Mouse (Mus musculus) liver, embryonic 15.5 days (tissue): ENCODE data around the gene Disp1. TPM values are rescaled to one million over a fixed set of nuclear protein-coding genes. Genes with fewer than 3 reads are reported as not detected.

Source experiments
- ATAC-seq: fragments of 200-750 bp; cut with Nextera tagmentation; 2 replicates; pipeline ENCODE4 v1.8.0; 2017; ENCODE audit warnings: moderate number of reproducible peaks, mild to moderate bottlenecking, moderate library complexity; ENCODE audit not compliant: insufficient read depth
- H3K27ac ChIP-seq: fragments of 300-500 bp; sonication (generic); replicated peaks from 2 replicates; pipeline ENCODE4 v1.5.1; 2015; ENCODE audit warnings: mild to moderate bottlenecking, inconsistent platforms
- H3K27me3 ChIP-seq: fragments of 300-500 bp; sonication (generic); 2 replicates; pipeline ENCODE4 v1.6.1; 2015; ENCODE audit warnings: mild to moderate bottlenecking, inconsistent platforms
- H3K36me3 ChIP-seq: fragments of 300-500 bp; sonication (generic); replicated peaks from 2 replicates; pipeline ENCODE4 v1.6.1; 2015; ENCODE audit warnings: moderate library complexity, mild to moderate bottlenecking, inconsistent platforms
- H3K4me1 ChIP-seq: fragments of 300-500 bp; sonication (generic); replicated peaks from 2 replicates; pipeline ENCODE4 v1.6.1; 2015; ENCODE audit warnings: inconsistent platforms
- H3K4me2 ChIP-seq: fragments of 300-500 bp; sonication (generic); 2 replicates; pipeline ENCODE4 v1.6.1; 2015; ENCODE audit warnings: moderate library complexity, mild to moderate bottlenecking, inconsistent platforms
- H3K4me3 ChIP-seq: fragments of 300-500 bp; sonication (generic); replicated peaks from 2 replicates; pipeline ENCODE4 v1.5.1; 2015; ENCODE audit warnings: mild to moderate bottlenecking, inconsistent platforms
- H3K9ac ChIP-seq: fragments of 300-500 bp; sonication (generic); 2 replicates; pipeline ENCODE4 v1.6.1; 2015; ENCODE audit warnings: moderate library complexity, mild to moderate bottlenecking, inconsistent platforms
- H3K9me3 ChIP-seq: fragments of 300-500 bp; sonication (generic); replicated peaks from 2 replicates; pipeline ENCODE4 v1.6.1; 2016; ENCODE audit warnings: inconsistent platforms
- WGBS: fragments of 180-500 bp; shearing (Covaris S2); methylation state at CpG from one replicate; pipeline ENCODE4 v1.1.7; 2015; ENCODE audit warnings: mixed read lengths; ENCODE audit not compliant: insufficient replicate concordance; 5-methylcytosine and 5-hydroxymethylcytosine counted together
- polyA plus RNA-seq: library from polyadenylated mRNA; unstranded; fragments of >200 nt; fragmentation: Nextera tagmentation; extraction: Ambion mirVana; gene quantifications from 2 replicates; pipeline ENCODE4 v1.2.1, GENCODE M21; 2015

Gene Disp1
- polyA plus RNA-seq, 1 experiment from 2014 or later = 2.9 TPM

DNA sequence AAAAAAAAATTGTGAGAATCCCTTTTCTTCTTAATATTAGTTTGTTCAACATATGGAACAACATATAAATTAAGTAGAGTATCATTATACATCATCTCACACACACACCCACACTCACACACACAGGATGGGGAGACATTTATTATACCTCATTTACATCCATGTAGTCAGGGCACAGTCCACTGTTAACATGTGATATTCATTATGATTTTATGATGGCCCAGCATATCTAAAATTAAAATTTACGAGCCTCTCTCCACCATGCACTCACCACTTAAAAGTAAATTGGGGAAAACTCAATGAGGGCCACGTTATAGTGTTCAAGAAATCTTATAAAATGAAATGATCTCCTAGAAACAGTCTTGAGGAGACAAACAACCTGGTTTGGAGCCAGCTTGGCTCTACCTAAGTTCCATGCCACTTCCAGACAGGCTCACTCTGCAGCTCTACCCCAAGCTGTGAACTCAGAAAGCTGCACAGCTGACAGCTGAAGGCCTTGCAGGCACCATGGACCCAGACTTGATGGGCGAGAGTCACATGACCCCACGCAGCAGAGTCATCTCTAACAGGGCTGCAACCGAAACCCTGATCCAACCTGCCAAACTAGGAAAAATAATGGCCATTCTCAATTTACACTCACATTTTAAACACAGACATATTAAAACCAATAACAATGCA lies 57.7 kb downstream of the Disp1 start:
- Histone ChIP-seq H3K4me2 (no peak overlapping the region), H3K27me3 (no peaks in the 10 kb centered on the region), H3K27ac (no peak overlapping the region), H3K9ac (no peak overlapping the region), H3K4me1 (no peaks in the 10 kb centered on the region), H3K36me3 (no peaks in the 10 kb centered on the region), H3K9me3 (no peaks in the 10 kb centered on the region), H3K4me3 (no peak overlapping the region)
- WGBS = 78% methylated on average over 5 of the region's 5 CpGs
- no peak for ATAC-seq

DNA sequence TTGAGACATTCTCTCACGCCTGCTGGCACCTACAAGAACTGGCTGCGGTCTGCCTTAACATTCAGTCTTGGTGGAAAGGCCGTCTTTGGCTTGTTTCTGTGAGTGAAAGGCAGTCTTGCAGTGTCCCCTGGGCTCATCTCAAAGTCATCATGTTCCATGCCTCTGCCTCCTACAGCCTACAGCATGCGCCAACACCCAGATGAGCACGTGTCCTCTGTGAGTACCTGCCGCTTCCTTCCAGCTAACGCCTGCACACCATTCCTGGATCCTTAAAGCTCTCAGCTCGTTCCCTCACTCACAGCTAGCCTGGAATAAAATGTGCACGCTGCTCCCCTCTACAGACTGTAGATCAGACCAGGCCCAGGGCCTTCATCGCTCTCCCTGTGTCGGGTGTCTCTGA lies 60.3 kb downstream of the Disp1 start:
- WGBS = 80% methylated on average over 11 of the region's 11 CpGs
- Histone ChIP-seq H3K4me3 (no peak overlapping the region), H3K27ac (no peak overlapping the region), H3K4me1 (no peaks in the 10 kb centered on the region), H3K27me3 (no peaks in the 10 kb centered on the region), H3K9ac (no peak overlapping the region), H3K36me3 (no peaks in the 10 kb centered on the region), H3K4me2 (no peak overlapping the region), H3K9me3 (no peaks in the 10 kb centered on the region)
- no peak for ATAC-seq

DNA sequence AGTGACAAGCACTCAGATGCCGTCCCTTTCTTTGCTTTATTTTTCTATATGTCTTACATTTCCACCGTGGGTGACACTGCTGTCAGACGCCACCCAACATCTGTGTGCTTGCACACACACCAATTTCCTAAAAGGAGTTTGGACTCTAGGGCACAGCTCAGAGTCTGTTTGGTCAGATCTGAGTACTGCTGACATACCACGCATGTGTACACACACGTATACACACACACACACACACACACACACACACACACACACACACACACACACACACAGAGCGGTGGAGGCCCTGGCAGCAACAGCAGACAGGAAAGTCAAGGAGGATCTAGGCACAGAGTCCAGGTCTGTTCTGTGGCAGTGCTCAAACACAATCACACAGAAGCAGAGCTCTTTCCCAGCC lies 61.1 kb downstream of the Disp1 start:
- no peaks in the 10 kb centered on the region for H3K9me3 ChIP-seq

DNA sequence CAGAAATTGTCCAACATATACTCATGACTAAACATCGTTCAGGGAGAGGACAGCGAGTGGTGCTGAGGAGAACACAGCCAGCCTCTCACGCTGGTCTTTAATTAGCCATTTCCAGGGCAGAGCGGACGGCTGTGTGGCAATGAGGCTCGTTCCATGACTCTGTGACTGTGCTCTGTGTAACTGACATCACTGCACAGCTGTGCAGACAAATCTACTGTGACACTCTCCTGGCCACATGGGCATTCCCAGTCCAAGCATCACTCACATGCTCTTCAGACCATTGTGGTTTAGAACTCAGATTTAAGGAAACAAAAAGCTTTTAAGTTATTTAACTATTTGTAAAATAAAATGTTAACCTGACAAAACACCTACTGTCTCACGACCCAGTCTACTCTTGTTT lies 62.1 kb downstream of the Disp1 start:
- H3K4me3 ChIP-seq = no peak overlapping the region
- no peaks in the 10 kb centered on the region for H3K9me3 ChIP-seq
- no peak overlapping the region for H3K9ac ChIP-seq
- no peak for ATAC-seq
- no peaks in the 10 kb centered on the region for H3K36me3 ChIP-seq
- peaks cover 9% of the 10 kb centered on the region; the same call in 1 of the 2 replicates for H3K4me1 ChIP-seq
- WGBS = 78% methylated on average over 7 of the region's 7 CpGs
- H3K4me2 ChIP-seq = no peak overlapping the region
- no peaks in the 10 kb centered on the region for H3K27me3 ChIP-seq
- no peak overlapping the region for H3K27ac ChIP-seq

More for the DNA sequence above, 61.1 kb downstream of the Disp1 start:
- H3K36me3 ChIP-seq = no peaks in the 10 kb centered on the region
- no peak overlapping the region for H3K4me3 ChIP-seq
- no peak overlapping the region for H3K27ac ChIP-seq
- H3K27me3 ChIP-seq = no peaks in the 10 kb centered on the region
- no peak overlapping the region for H3K9ac ChIP-seq
- WGBS = 67% methylated on average over 6 of the region's 6 CpGs
- peak; percentile 47; the same call in 1 of the 2 replicates for ATAC-seq
- no peak overlapping the region for H3K4me2 ChIP-seq
- no peaks in the 10 kb centered on the region for H3K4me1 ChIP-seq

DNA sequence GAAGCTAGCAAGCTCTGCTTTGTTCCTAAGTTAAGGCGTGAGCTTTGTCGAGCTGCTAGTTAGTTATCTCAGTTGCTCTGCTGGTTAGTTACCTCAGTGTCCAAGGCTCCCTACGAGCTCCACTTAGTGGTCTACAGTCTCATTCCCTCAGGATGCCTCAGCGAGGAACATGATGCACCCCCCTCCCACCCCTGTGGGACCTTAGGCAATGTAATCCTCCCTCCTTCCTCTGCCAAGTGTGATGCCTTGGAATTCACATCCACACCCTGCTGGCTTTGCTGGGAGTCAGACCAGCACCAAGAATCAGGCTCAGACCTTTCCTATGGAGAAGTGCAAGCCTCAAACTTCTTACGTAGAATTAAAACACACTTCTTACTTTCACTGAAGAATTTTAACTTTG lies 65.7 kb downstream of the Disp1 start:
- Histone ChIP-seq H3K27me3 (no peaks in the 10 kb centered on the region), H3K9ac (no peak overlapping the region), H3K4me3 (no peak overlapping the region), H3K9me3 (no peaks in the 10 kb centered on the region), H3K36me3 (no peaks in the 10 kb centered on the region), H3K4me2 (no peak overlapping the region), H3K27ac (no peak overlapping the region), H3K4me1 (peaks cover 10% of the 10 kb centered on the region; the same call in 1 of the 2 replicates)
- 61% methylated on average over 5 of the region's 5 CpGs for WGBS
- ATAC-seq = no peak

DNA sequence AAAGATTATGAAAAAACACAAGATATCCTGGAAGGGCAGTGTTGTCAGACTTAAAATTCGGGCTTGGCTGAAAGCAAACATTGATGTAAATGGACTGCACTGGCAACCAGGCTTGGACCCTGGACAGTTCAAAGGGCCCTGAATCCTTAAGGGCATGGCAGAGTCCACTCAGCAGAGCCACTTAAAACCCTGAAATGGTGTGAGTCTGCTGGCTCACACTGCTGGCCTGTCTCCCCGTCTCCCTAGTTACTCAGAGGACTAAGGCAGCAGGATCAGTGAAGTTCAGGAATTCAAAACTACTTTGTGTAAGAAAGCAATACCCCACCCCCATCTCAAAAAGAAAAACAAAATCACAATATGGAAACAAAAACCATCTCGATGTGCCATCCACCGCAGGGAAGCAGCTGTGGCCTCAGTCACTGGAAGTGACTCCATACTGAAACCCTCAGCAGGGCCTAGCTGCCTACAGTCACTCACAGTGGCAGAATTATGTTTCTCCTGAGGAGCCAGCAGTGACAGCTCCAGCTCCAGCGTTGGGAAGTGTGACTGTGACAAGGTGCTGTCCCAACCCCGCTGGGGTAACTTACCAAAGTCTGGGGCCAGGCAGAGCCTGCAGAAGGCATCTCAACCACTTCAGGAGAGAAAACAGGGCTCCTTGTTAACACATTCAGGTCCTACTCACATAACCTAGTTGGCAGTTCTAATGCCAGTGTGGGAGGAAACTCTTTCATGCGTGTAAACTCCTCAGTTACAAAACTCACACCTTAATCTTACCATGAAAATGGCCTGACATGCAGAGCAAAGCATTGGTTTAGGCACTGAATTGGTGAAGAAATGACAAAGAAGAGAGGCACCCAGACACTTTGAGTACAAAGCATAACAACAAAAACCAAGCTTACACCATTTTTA lies 66.8 kb downstream of the Disp1 start:
- H3K27ac ChIP-seq = no peak overlapping the region
- no peak for ATAC-seq
- H3K9ac ChIP-seq = no peak overlapping the region
- H3K36me3 ChIP-seq = no peaks in the 10 kb centered on the region
- H3K9me3 ChIP-seq = no peaks in the 10 kb centered on the region
- WGBS = 63% methylated on average over 7 of the region's 7 CpGs
- H3K4me1 ChIP-seq = peaks cover 10% of the 10 kb centered on the region; the same call in 1 of the 2 replicates
- no peaks in the 10 kb centered on the region for H3K27me3 ChIP-seq
- H3K4me3 ChIP-seq = no peak overlapping the region
- no peak overlapping the region for H3K4me2 ChIP-seq

DNA sequence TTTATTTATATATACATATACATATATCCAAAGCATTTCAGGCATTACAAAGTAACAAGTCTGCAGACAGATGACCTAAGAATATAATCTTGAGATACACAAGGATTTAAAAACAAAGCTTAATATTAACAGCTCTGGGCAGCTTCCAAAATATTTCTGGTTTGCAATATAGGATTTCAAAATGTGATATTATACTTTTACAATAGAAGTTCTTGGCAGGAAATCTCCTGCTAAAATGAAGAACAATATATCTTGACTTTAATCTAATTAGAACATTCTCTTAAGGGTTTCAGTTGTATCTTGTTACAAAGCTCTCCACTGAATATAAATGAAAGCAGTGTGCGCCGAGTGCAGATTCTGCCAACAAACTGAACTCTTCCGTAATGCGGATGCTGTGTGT lies 68.0 kb downstream of the Disp1 start:
- no peak overlapping the region for H3K4me3 ChIP-seq
- no peak overlapping the region for H3K4me2 ChIP-seq
- no peaks in the 10 kb centered on the region for H3K27me3 ChIP-seq
- 87% methylated on average over 4 of the region's 4 CpGs for WGBS
- no peaks in the 10 kb centered on the region for H3K36me3 ChIP-seq
- no peaks in the 10 kb centered on the region for H3K9me3 ChIP-seq
- H3K27ac ChIP-seq = no peak overlapping the region
- H3K4me1 ChIP-seq = peaks cover 10% of the 10 kb centered on the region; the same call in 1 of the 2 replicates
- no peak overlapping the region for H3K9ac ChIP-seq
- ATAC-seq = no peak

DNA sequence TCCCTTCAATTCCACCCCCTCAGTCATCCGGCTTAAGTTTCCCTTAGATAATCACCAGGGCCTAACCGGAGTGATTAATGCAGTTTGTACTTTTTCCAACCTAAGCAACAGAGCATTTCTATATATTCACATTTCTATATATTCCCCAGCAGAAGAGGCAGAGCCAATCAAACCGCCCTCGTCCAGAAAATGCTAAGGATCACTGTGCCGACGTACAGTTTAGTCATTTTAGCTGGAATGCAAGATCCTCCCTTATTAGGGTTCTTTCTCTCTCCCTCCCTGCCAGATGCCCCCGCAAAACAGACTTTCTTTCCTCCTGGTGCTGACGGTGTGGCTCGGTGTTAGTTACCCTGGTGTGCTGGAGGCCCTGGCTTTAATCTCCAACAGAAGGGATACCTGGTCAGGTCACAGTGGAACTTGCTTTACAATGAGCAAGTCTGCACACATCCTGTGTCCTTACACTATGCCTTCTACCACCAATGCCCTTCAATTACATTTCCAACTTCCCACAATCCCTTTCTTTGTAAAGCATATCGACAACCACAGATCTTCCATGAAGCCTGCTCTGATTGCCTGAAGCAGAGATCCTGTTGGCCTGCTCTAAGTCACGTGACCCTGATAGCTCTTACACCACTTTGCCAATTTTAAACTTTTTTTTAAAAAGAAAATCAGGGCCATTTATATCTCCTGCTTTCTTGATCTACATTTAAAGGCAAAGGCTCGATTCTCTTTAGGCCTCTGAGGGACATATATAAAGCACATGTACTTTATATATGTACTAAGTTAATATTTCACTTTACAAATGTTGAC lies 69.6 kb downstream of the Disp1 start:
- Histone ChIP-seq H3K4me1 (peaks cover 17% of the 10 kb centered on the region; the same call in 1 of the 2 replicates), H3K27me3 (no peaks in the 10 kb centered on the region), H3K4me2 (no peak overlapping the region), H3K36me3 (no peaks in the 10 kb centered on the region), H3K27ac (no peak overlapping the region), H3K9ac (no peak overlapping the region), H3K9me3 (no peaks in the 10 kb centered on the region), H3K4me3 (no peak overlapping the region)
- 70% methylated on average over 12 of the region's 12 CpGs for WGBS
- no peak for ATAC-seq

DNA sequence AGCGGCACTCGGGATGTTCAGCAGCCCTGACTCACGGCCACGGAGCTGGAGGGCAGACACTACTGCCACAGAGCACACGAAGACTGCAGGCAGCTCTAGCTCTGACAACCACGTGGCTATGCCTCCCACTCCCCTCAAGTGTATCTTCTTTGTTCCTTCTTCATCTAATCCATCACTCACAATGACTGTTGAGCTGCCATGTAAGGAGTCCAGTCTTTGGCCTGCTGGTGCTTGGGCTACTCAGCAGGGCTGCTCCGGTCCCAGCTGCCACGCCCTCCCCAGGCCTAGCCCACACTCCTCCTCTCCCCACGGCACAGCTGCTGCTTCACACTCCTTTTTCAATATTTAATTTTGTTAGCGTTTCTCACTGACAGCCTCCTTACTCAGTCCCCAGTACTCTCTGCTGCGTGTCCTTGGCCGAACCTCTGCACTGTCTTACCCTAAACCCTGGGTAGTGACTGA lies 70.9 kb downstream of the Disp1 start:
- no peaks in the 10 kb centered on the region for H3K36me3 ChIP-seq
- no peak overlapping the region for H3K9ac ChIP-seq
- no peaks in the 10 kb centered on the region for H3K27me3 ChIP-seq
- peaks cover 25% of the 10 kb centered on the region; the same call in 1 of the 2 replicates for H3K4me1 ChIP-seq
- H3K4me3 ChIP-seq = no peak overlapping the region
- 61% methylated on average over 12 of the region's 12 CpGs for WGBS
- no peak for ATAC-seq
- H3K4me2 ChIP-seq = no peak overlapping the region
- no peaks in the 10 kb centered on the region for H3K9me3 ChIP-seq
- no peak overlapping the region for H3K27ac ChIP-seq

DNA sequence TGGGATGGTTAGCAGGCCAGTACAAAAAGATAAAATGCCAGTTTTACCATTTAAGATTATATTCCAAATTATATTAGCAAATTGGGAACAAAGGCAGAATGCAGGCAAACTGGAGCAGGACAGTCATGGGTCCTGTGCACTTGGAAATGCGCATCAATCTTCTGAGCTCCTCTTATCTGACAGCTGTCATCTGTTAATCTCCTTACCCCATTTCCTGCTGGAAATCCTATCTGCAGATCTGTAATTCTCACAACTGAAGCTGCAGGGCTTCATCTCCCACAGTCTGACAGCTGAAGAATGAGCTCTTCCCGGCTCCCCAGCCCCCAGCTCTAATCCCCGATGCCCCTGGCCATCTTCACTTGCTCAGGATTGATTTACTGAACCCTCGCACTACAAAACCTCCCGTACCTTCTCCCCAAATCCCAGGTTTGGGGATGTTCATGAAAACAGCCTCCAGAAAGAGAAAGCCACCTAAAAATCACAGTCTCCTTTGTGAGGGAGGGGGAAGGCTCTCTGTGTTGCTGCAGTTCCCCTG lies 71.7 kb downstream of the Disp1 start:
- no peak overlapping the region for H3K4me2 ChIP-seq
- H3K9ac ChIP-seq = no peak overlapping the region
- H3K27me3 ChIP-seq = no peaks in the 10 kb centered on the region
- ATAC-seq = no peak
- H3K27ac ChIP-seq = no peak overlapping the region
- WGBS = 31% methylated on average over 5 of the region's 5 CpGs
- H3K4me3 ChIP-seq = no peak overlapping the region
- no peaks in the 10 kb centered on the region for H3K36me3 ChIP-seq
- H3K4me1 ChIP-seq = peaks cover 22% of the 10 kb centered on the region; the same call in 1 of the 2 replicates
- H3K9me3 ChIP-seq = no peaks in the 10 kb centered on the region
